Mouse (Mus musculus) liver, embryonic 11.5 days (tissue): ENCODE data around the gene Ldhd. TPM values are rescaled to one million over a fixed set of nuclear protein-coding genes. Genes with fewer than 3 reads are reported as not detected.
A peak's percentile ranks its signal among the peaks of the same experiment; 100 is the strongest.

Source experiments
- ATAC-seq: fragments of 200-750 bp; cut with Nextera tagmentation; replicated peaks from 2 replicates; pipeline ENCODE4 v1.8.0; 2017; ENCODE audit warnings: moderate number of reproducible peaks, mild to moderate bottlenecking, moderate TSS enrichment, moderate library complexity; ENCODE audit not compliant: low FRiP score
- DNase-seq: peaks from one replicate; pipeline ENCODE4 v3.0.0-alpha.2; 2017; ENCODE audit warnings: low spot score
- H3K27ac ChIP-seq: fragments of 300-500 bp; sonication (generic); 2 replicates; pipeline ENCODE4 v1.5.1; 2014; ENCODE audit warnings: mild to moderate bottlenecking, low read depth, low read length, control low read depth
- H3K27me3 ChIP-seq: fragments of 300-500 bp; sonication (generic); replicated peaks from 2 replicates; pipeline ENCODE4 v1.6.1; 2014; ENCODE audit warnings: low read length, mixed read lengths; ENCODE audit not compliant: control insufficient read depth, insufficient read depth
- H3K36me3 ChIP-seq: fragments of 300-500 bp; sonication (generic); 2 replicates; pipeline ENCODE4 v1.6.1; 2014; ENCODE audit warnings: mild to moderate bottlenecking, low read length, moderate library complexity, mixed read lengths; ENCODE audit not compliant: control insufficient read depth, insufficient read depth
- H3K4me1 ChIP-seq: fragments of 300-500 bp; sonication (generic); replicated peaks from 2 replicates; pipeline ENCODE4 v1.6.1; 2014; ENCODE audit warnings: low read length, mixed read lengths; ENCODE audit not compliant: control insufficient read depth, insufficient read depth
- H3K4me2 ChIP-seq: fragments of 300-500 bp; sonication (generic); 2 replicates; pipeline ENCODE4 v1.6.1; 2014; ENCODE audit warnings: mild to moderate bottlenecking, control low read depth, moderate library complexity
- H3K4me3 ChIP-seq: fragments of 300-500 bp; sonication (generic); 2 replicates; pipeline ENCODE4 v1.5.1; 2014; ENCODE audit warnings: low read depth, low read length, control low read depth
- H3K9ac ChIP-seq: fragments of 300-500 bp; sonication (generic); 2 replicates; pipeline ENCODE4 v1.6.1; 2014; ENCODE audit warnings: low read depth, low read length, control low read depth
- H3K9me3 ChIP-seq: fragments of 300-500 bp; sonication (generic); 2 replicates; pipeline ENCODE4 v1.6.1; 2016; ENCODE audit warnings: low read length, inconsistent platforms, mixed read lengths; ENCODE audit not compliant: control insufficient read depth
- WGBS: fragments of 180-500 bp; shearing (Covaris S2); extraction: QIAGEN DNeasy Blood & Tissue Kit; methylation state at CpG from one replicate; pipeline ENCODE4 v1.1.7; 2014; 5-methylcytosine and 5-hydroxymethylcytosine counted together
- polyA plus RNA-seq: library from polyadenylated mRNA; unstranded; fragments of >200 nt; fragmentation: Nextera tagmentation; extraction: Ambion mirVana; gene quantifications from 2 replicates; pipeline ENCODE4 v1.2.1, GENCODE M21; 2014

Gene Ldhd
- polyA plus RNA-seq, 1 experiment from 2014 or later = 0.16 TPM

- 78% methylated on average over 3 of the region's 3 CpGs for WGBS
Measured at GRCm38 (mm10) chr8:111584946-111585345, 45.2 kb downstream of the Ldhd start.

GRCm38 (mm10) chr8:111582386-111582785 is 47.8 kb downstream of the Ldhd start:
- Histone ChIP-seq H3K4me2 (no peak overlapping the region), H3K9me3 (no peaks in the 10 kb centered on the region), H3K4me3 (no peak overlapping the region), H3K36me3 (peaks cover 3% of the 10 kb centered on the region; the same call in 1 of the 2 replicates), H3K4me1 (peaks cover 8% of the 10 kb centered on the region; the same call in 1 of the 2 replicates), H3K9ac (no peak overlapping the region), H3K27me3 (no peaks in the 10 kb centered on the region), H3K27ac (no peak overlapping the region)
- DNase-seq = no peak
- WGBS = 87% methylated on average over 3 of the region's 3 CpGs
- ATAC-seq = no peak

More at GRCm38 (mm10) chr8:111584946-111585345, 45.2 kb downstream of the Ldhd start:
- no peak overlapping the region for H3K27ac ChIP-seq
- no peaks in the 10 kb centered on the region for H3K27me3 ChIP-seq
- no peak overlapping the region for H3K4me2 ChIP-seq
- H3K4me3 ChIP-seq = no peak overlapping the region
- H3K36me3 ChIP-seq = no peaks in the 10 kb centered on the region
- no peaks in the 10 kb centered on the region for H3K9me3 ChIP-seq
- H3K9ac ChIP-seq = no peak overlapping the region
- peaks cover 19% of the 10 kb centered on the region for H3K4me1 ChIP-seq
- ATAC-seq (no peak), DNase-seq (no peak)

- no peak overlapping the region for H3K4me2 ChIP-seq
- no peak overlapping the region for H3K9ac ChIP-seq
- no peak overlapping the region for H3K27ac ChIP-seq
- 89% methylated on average over 3 of the region's 3 CpGs for WGBS
- 0 out of 2 replicates have a peak, but pooled peaks cover 7% of the 10 kb centered on the region for H3K4me1 ChIP-seq
- no peak for DNase-seq
- no peaks in the 10 kb centered on the region for H3K9me3 ChIP-seq
- no peak for ATAC-seq
- H3K27me3 ChIP-seq = no peaks in the 10 kb centered on the region
- H3K36me3 ChIP-seq = peaks cover 5% of the 10 kb centered on the region; the same call in 1 of the 2 replicates
- no peak overlapping the region for H3K4me3 ChIP-seq
Measured at GRCm38 (mm10) chr8:111580306-111580705, 49.9 kb downstream of the Ldhd start.

- H3K9me3 ChIP-seq = no peaks in the 10 kb centered on the region
Measured at GRCm38 (mm10) chr8:111579318-111579717, 50.9 kb downstream of the Ldhd start.

GRCm38 (mm10) chr8:111577880-111578533 is 52.2 kb downstream of the Ldhd start:
- H3K9ac ChIP-seq = no peak overlapping the region
- H3K36me3 ChIP-seq = peaks cover 5% of the 10 kb centered on the region; the same call in 1 of the 2 replicates
- H3K4me2 ChIP-seq = no peak overlapping the region
- H3K27ac ChIP-seq = no peak overlapping the region
- DNase-seq (no peak), ATAC-seq (no peak)
- H3K9me3 ChIP-seq = no peaks in the 10 kb centered on the region
- H3K4me1 ChIP-seq = peaks cover 21% of the 10 kb centered on the region
- H3K4me3 ChIP-seq = no peak overlapping the region
- H3K27me3 ChIP-seq = no peaks in the 10 kb centered on the region
- WGBS = 84% methylated on average over 9 of the region's 9 CpGs

More at GRCm38 (mm10) chr8:111579318-111579717, 50.9 kb downstream of the Ldhd start:
- H3K9ac ChIP-seq = no peak overlapping the region
- 90% methylated on average over 1 of the region's 1 CpGs for WGBS
- H3K4me3 ChIP-seq = no peak overlapping the region
- no peak overlapping the region for H3K27ac ChIP-seq
- H3K4me1 ChIP-seq = peaks cover 9% of the 10 kb centered on the region
- H3K36me3 ChIP-seq = peaks cover 5% of the 10 kb centered on the region; the same call in 1 of the 2 replicates
- H3K27me3 ChIP-seq = no peaks in the 10 kb centered on the region
- H3K4me2 ChIP-seq = no peak overlapping the region
- DNase-seq = no peak
- no peak for ATAC-seq

GRCm38 (mm10) chr8:111576501-111576900 is 53.7 kb downstream of the Ldhd start:
- Histone ChIP-seq H3K4me2 (no peak overlapping the region), H3K9ac (no peak overlapping the region), H3K27me3 (no peaks in the 10 kb centered on the region), H3K4me1 (peaks cover 35% of the 10 kb centered on the region), H3K9me3 (no peaks in the 10 kb centered on the region), H3K4me3 (no peak overlapping the region), H3K27ac (no peak overlapping the region), H3K36me3 (peaks cover 5% of the 10 kb centered on the region; the same call in 1 of the 2 replicates)
- no peak for DNase-seq
- no peak for ATAC-seq

- WGBS = 88% methylated on average over 4 of the region's 4 CpGs
- DNase-seq (no peak), ATAC-seq (no peak)
- Histone ChIP-seq H3K4me2 (no peak overlapping the region), H3K27me3 (no peaks in the 10 kb centered on the region), H3K27ac (no peak overlapping the region), H3K4me3 (no peak overlapping the region), H3K4me1 (peaks cover 38% of the 10 kb centered on the region), H3K9ac (no peak overlapping the region), H3K9me3 (no peaks in the 10 kb centered on the region), H3K36me3 (peaks cover 5% of the 10 kb centered on the region; the same call in 1 of the 2 replicates)
Measured at GRCm38 (mm10) chr8:111575492-111575891, 54.7 kb downstream of the Ldhd start.

GRCm38 (mm10) chr8:111574016-111574415 is 56.2 kb downstream of the Ldhd start:
- Histone ChIP-seq H3K4me1 (peaks cover 43% of the 10 kb centered on the region), H3K9ac (peak overlapping the region; percentile 54; the same call in 1 of the 2 replicates), H3K9me3 (no peaks in the 10 kb centered on the region), H3K4me2 (peak overlapping the region; percentile 68), H3K27ac (peak overlapping the region; percentile 90), H3K36me3 (0 out of 2 replicates have a peak, but pooled peaks cover 2% of the 10 kb centered on the region), H3K27me3 (no peaks in the 10 kb centered on the region), H3K4me3 (peak overlapping the region; percentile 34)
- ATAC-seq = peak; percentile 19; the same call in 1 of the 2 replicates
- 47% methylated on average over 2 of the region's 2 CpGs for WGBS
- no peak for DNase-seq
